Mouse (Mus musculus) C2C12 (cell line): Measurements from ENCODE around the gene Josd2. TPM values are rescaled to one million over a fixed set of nuclear protein-coding genes. Genes with fewer than 3 reads are reported as not detected.

Experiments
- H3K27me3 ChIP-seq: one replicate; pipeline ENCODE4 v1.6.1; 2011; ENCODE audit not compliant: control insufficient read depth, insufficient read depth, insufficient read length
- H3K36me3 ChIP-seq: one replicate; pipeline ENCODE4 v1.6.1; 2011; ENCODE audit not compliant: control insufficient read depth, insufficient read depth
- H3K4me3 ChIP-seq: one replicate; pipeline ENCODE4 v1.5.1; 2011; ENCODE audit warnings: mild to moderate bottlenecking, control low read depth; ENCODE audit not compliant: poor library complexity, insufficient read depth, severe bottlenecking
- H3K79me2 ChIP-seq: one replicate; pipeline ENCODE4 v1.6.1; 2011; ENCODE audit not compliant: control insufficient read depth, insufficient read depth
- H3K79me3 ChIP-seq: one replicate; pipeline ENCODE4 v1.6.1; 2011; ENCODE audit warnings: low read depth, control low read depth
- H3ac ChIP-seq: one replicate; pipeline ENCODE3; 2011; ENCODE audit warnings: low read depth; ENCODE audit not compliant: control insufficient read depth, insufficient read length
- CEBPB ChIP-seq: IDR thresholded peaks from one replicate; pipeline ENCODE4 v1.6.1; 2011; ENCODE audit warnings: low read depth, mild to moderate bottlenecking, control low read depth, moderate library complexity
- CTCF ChIP-seq: IDR thresholded peaks from one replicate; pipeline ENCODE4 v1.5.1; 2011; ENCODE audit not compliant: control insufficient read depth, insufficient read depth, insufficient read length
- FOSL1 ChIP-seq: IDR thresholded peaks from one replicate; pipeline ENCODE4 v1.8.0; 2011; ENCODE audit warnings: mild to moderate bottlenecking, low read length; ENCODE audit not compliant: poor library complexity, insufficient read depth, severe bottlenecking
- MAX ChIP-seq: IDR thresholded peaks from one replicate; pipeline ENCODE4 v1.6.1; 2011; ENCODE audit warnings: mild to moderate bottlenecking, control low read depth
- MYOD1 ChIP-seq: IDR thresholded peaks from one replicate; pipeline ENCODE4 v1.6.1; 2011; ENCODE audit warnings: low read depth; ENCODE audit not compliant: control insufficient read depth, insufficient read length
- MYOG ChIP-seq: IDR thresholded peaks from one replicate; pipeline ENCODE4 v1.6.1; 2011; ENCODE audit not compliant: control insufficient read depth, insufficient read length; ENCODE audit errors: extremely low read depth
- USF1 ChIP-seq: IDR thresholded peaks from one replicate; pipeline ENCODE4 v1.6.1; 2011; ENCODE audit warnings: low read depth, mild to moderate bottlenecking, control low read depth, moderate library complexity
- polyA plus RNA-seq: library from polyadenylated mRNA; unstranded; fragments of >200 nt; fragmentation: generic; extraction: Trizol; gene quantifications from one replicate; pipeline ENCODE4 v1.2.1, GENCODE M21; 2012; ENCODE audit warnings: missing spikeins

The Josd2 gene
- polyA plus RNA-seq, 1 experiment = 77.5 TPM

GRCm38 (mm10) chr7:44443268-44444173, 24.3 kb upstream of the Josd2 start:
- no peak overlapping the region for H3K4me3 ChIP-seq
- peaks cover 67% of the 10 kb centered on the region for H3K27me3 ChIP-seq
- H3K36me3 ChIP-seq = no peaks in the 10 kb centered on the region
- H3K79me2 ChIP-seq = no peaks in the 10 kb centered on the region
- H3ac ChIP-seq = no peak overlapping the region
- TF ChIP-seq MYOD1 = no peak
- TF ChIP-seq FOSL1 = no peak
- no peak for TF ChIP-seq MAX
- TF ChIP-seq CEBPB = no peak
- no peak for TF ChIP-seq USF1
- no peak for TF ChIP-seq CTCF
- no peak for TF ChIP-seq MYOG
- H3K79me3 ChIP-seq = no peaks in the 10 kb centered on the region

DNA sequence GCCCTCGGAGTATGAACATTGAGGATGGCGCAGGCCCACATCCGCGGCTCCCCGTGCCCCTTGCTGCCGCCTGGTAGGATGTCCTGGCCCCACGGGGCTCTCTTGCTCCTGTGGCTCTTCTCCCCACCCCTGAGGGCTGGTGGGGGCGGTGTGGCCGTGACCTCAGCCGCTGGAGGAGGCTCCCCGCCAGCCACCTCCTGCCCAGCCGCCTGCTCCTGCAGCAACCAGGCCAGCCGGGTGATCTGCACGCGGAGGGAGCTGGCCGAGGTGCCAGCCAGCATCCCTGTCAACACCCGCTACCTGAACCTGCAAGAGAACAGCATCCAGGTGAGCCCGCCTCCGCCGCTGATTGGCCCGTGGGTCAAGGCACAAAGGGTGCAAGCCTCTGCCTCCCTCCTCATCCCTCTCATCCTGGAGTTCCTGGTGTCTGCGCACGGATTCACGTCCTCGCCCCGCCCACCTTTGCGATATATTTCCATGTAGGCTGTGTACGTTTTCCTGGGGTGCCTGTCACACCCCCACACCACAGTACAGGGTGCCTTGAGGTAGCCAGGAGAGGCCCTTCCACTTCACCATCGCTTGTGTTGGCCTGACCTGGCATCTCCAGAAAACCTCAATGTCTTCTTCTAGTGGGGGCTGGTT, 22.8 kb upstream of the Josd2 start:
- Histone ChIP-seq H3K4me3 (no peak overlapping the region), H3K27me3 (peaks cover 70% of the 10 kb centered on the region)

DNA sequence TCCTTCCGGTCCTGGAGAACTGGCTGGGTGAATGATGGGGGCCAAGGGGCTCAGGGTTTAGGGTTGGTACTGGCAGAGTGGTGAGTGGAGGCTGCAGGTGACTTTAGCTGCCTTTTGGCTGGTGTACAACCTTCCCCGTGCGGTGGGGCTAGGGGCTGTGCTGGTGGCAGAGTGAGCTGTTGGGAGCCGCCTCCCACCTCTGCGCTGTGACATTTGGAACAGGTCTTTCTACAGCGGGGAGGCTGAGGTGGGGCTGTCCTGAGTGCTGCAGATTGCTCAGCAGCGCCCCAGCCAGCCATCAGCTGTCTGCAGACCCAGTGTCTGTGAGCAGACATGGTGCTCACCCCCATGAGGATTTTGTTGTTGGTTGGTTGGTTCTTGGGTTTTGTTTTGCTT, 22.3 kb upstream of the Josd2 start:
- Histone ChIP-seq H3K79me2 (no peaks in the 10 kb centered on the region), H3K79me3 (no peaks in the 10 kb centered on the region), H3ac (no peak overlapping the region), H3K36me3 (no peaks in the 10 kb centered on the region), H3K4me3 (no peak overlapping the region), H3K27me3 (peaks cover 69% of the 10 kb centered on the region)
- no peak for TF ChIP-seq MYOD1
- TF ChIP-seq MYOG = no peak
- no peak for TF ChIP-seq CEBPB
- TF ChIP-seq FOSL1 = no peak
- TF ChIP-seq CTCF = no peak
- TF ChIP-seq MAX = no peak
- no peak for TF ChIP-seq USF1

More for the DNA sequence above, 22.8 kb upstream of the Josd2 start:
- Histone ChIP-seq H3ac (no peak overlapping the region), H3K79me3 (no peaks in the 10 kb centered on the region), H3K79me2 (no peaks in the 10 kb centered on the region), H3K36me3 (no peaks in the 10 kb centered on the region)
- no peak for TF ChIP-seq USF1
- TF ChIP-seq CTCF = no peak
- TF ChIP-seq CEBPB = no peak
- TF ChIP-seq MYOG = no peak
- no peak for TF ChIP-seq MYOD1

DNA sequence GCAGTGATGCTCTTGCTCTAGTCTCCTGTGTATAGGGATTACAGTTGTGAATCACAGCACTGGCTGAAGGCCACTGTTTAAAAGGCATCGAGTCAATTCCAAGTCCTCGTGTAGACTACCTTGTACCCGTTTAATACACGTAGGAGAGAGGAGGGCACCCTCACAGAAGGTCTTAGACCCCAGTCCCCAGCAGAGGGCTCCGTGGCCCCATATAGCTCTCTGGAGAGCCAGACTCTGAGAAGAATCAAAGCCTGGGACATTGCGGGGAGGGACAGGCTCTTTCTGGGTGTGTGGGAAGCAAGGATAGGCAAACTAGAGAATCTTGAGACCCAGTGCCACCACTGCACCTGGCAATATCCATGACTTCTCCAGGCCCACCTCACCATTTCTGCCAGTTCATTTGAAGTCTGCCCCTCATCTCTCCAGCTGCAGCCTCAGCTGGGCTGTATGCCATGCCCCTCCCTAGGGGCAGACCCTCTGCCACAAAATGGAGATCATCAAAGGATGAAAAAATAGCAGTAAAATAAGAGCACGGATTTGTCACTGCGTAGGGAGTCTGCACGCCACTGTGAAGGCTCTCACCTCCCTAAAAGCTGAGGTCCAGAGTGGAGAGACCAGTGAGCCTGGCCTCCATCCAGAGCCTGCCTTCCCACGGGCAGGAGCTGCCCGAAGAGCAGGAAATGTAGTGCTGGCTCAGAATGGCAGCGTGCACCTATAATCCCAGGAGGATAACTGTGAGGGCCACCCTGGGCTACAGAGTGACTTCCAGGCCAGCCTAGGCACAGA, 21.5 kb upstream of the Josd2 start:
- Histone ChIP-seq H3K4me3 (no peak overlapping the region), H3ac (no peak overlapping the region), H3K27me3 (peaks cover 68% of the 10 kb centered on the region), H3K79me2 (no peaks in the 10 kb centered on the region), H3K79me3 (no peaks in the 10 kb centered on the region), H3K36me3 (no peaks in the 10 kb centered on the region)
- TF ChIP-seq MYOG = no peak
- TF ChIP-seq FOSL1 = no peak
- TF ChIP-seq CEBPB = no peak

DNA sequence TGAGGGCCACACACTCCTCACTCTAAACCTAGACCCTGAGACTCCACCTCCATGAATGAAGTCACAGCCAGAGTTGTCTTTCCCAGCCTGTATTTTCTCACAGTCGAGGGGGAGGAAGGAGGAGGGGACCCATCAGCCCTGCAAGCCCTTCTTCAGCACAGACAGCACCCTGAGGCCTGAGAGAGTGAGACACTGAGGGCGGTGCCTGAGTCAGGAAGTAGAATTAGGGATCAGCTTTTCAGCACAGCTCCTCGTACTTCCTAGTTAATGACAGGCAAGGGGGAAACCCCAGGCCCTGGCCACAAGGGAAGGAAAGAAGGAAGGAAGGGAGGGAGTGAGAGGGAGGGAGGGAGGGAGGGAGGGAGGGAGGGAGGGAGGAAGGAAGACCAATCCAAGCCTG, 14.5 kb upstream of the Josd2 start:
- Histone ChIP-seq H3K36me3 (no peaks in the 10 kb centered on the region), H3ac (no peak overlapping the region), H3K79me3 (no peaks in the 10 kb centered on the region), H3K27me3 (peaks cover 33% of the 10 kb centered on the region), H3K79me2 (no peaks in the 10 kb centered on the region), H3K4me3 (no peak overlapping the region)
- TF ChIP-seq CTCF = no peak
- TF ChIP-seq MYOD1 = no peak
- no peak for TF ChIP-seq MAX
